Mouse (Mus musculus) limb, embryonic 15.5 days (tissue): ENCODE data around the gene Tmem165. TPM values are rescaled to one million over a fixed set of nuclear protein-coding genes. Genes with fewer than 3 reads are reported as not detected.

ENCODE experiments used
- ATAC-seq: fragments of 200-750 bp; cut with Nextera tagmentation; 2 replicates; pipeline ENCODE4 v1.8.0; 2017; ENCODE audit warnings: low read depth, moderate TSS enrichment; ENCODE audit not compliant: insufficient number of reproducible peaks, low FRiP score, low TSS enrichment
- H3K27ac ChIP-seq: fragments of 300-500 bp; sonication (generic); 2 replicates; pipeline ENCODE4 v1.5.1; 2015; ENCODE audit warnings: moderate library complexity, mild to moderate bottlenecking, inconsistent platforms
- H3K27me3 ChIP-seq: fragments of 300-500 bp; sonication (generic); 2 replicates; pipeline ENCODE4 v1.6.1; 2015; ENCODE audit warnings: inconsistent platforms
- H3K36me3 ChIP-seq: fragments of 300-500 bp; sonication (generic); 2 replicates; pipeline ENCODE4 v1.6.1; 2015; ENCODE audit warnings: inconsistent platforms
- H3K4me1 ChIP-seq: fragments of 300-500 bp; sonication (generic); 2 replicates; pipeline ENCODE4 v1.6.1; 2015; ENCODE audit warnings: inconsistent platforms
- H3K4me2 ChIP-seq: fragments of 300-500 bp; sonication (generic); 2 replicates; pipeline ENCODE4 v1.6.1; 2015; ENCODE audit warnings: mild to moderate bottlenecking, inconsistent platforms
- H3K4me3 ChIP-seq: fragments of 300-500 bp; sonication (generic); 2 replicates; pipeline ENCODE4 v1.5.1; 2015; ENCODE audit warnings: mild to moderate bottlenecking, inconsistent platforms
- H3K9ac ChIP-seq: fragments of 300-500 bp; sonication (generic); 2 replicates; pipeline ENCODE4 v1.6.1; 2015; ENCODE audit warnings: inconsistent platforms
- H3K9me3 ChIP-seq: fragments of 300-500 bp; sonication (generic); 2 replicates; pipeline ENCODE4 v1.6.1; 2016; ENCODE audit warnings: inconsistent platforms
- whole genome bisulfite sequencing: fragments of 180-500 bp; shearing (Covaris S2); methylation state at CpG from one replicate; pipeline ENCODE4 v1.1.7; 2015; 5-methylcytosine and 5-hydroxymethylcytosine counted together
- polyA plus RNA-seq: library from polyadenylated mRNA; unstranded; fragments of >200 nt; fragmentation: Nextera tagmentation; extraction: Ambion mirVana; gene quantifications from 2 replicates; pipeline ENCODE4 v1.2.1, GENCODE M21; 2015

Tmem165 gene
- polyA plus RNA-seq, 1 experiment from 2014 or later: 101 TPM

- Histone ChIP-seq H3K9ac (no peak overlapping the region), H3K9me3 (no peaks in the 10 kb centered on the region), H3K27ac (no peak overlapping the region), H3K27me3 (no peaks in the 10 kb centered on the region), H3K4me3 (no peak overlapping the region), H3K36me3 (no peaks in the 10 kb centered on the region), H3K4me1 (peaks cover 6% of the 10 kb centered on the region; the same call in 1 of the 2 replicates), H3K4me2 (no peak overlapping the region)
- 35% methylated on average over 3 of the region's 3 CpGs for WGBS
- ATAC-seq: no peak
Observed at GRCm38 (mm10) chr5:76176411-76176810, 7.3 kb upstream of the Tmem165 start.

DNA sequence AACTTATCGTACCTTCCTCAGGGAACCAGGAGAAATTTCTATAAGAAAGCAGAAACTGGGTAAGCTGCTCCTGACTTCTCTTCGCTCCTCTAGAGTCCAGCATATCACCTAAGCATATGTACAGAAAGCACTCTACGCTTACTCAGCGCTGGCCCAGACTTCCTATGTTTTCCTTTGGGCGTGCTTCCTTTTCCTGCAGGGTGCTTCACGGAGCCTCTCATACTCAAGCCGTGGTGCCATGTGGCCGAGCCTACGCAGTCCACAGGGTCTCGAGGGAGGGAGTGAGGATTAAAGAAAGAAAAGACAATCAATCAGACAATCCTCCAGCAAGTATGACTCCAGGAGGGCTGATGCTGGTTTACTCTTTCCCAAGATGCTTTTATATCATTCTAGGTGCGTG lies 6.8 kb upstream of the Tmem165 start:
- ATAC-seq: no peak
- no peak overlapping the region for H3K4me3 ChIP-seq
- H3K9ac ChIP-seq: no peak overlapping the region
- H3K4me1 ChIP-seq: peaks cover 6% of the 10 kb centered on the region; the same call in 1 of the 2 replicates
- no peaks in the 10 kb centered on the region for H3K36me3 ChIP-seq
- H3K9me3 ChIP-seq: no peaks in the 10 kb centered on the region
- no peak overlapping the region for H3K27ac ChIP-seq
- H3K4me2 ChIP-seq: no peak overlapping the region
- WGBS: 62% methylated on average over 11 of the region's 11 CpGs
- H3K27me3 ChIP-seq: no peaks in the 10 kb centered on the region

DNA sequence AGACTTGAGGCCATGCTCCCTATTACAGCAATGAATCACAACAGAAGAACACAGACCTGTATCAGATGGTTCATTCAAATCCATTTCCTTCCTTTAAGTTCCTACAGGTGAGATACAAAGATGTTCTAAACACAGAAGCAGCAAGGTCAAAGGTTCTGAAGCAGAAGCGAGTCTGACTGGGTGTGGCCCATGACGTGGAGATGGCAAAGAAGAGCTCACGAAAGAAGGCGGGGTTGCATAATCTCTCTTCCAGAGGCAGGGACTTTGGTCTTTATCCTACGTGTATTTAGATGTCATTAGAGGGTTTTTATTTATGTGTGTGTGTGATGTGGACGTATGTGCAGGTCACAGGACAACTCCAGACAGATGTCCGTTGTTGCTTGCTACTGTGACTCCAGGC lies 6.0 kb upstream of the Tmem165 start:
- Histone ChIP-seq H3K4me2 (no peak overlapping the region), H3K27ac (no peak overlapping the region), H3K4me1 (peaks cover 11% of the 10 kb centered on the region), H3K9ac (no peak overlapping the region), H3K9me3 (no peaks in the 10 kb centered on the region), H3K27me3 (no peaks in the 10 kb centered on the region), H3K4me3 (no peak overlapping the region), H3K36me3 (no peaks in the 10 kb centered on the region)
- ATAC-seq: no peak
- 74% methylated on average over 7 of the region's 7 CpGs for WGBS

DNA sequence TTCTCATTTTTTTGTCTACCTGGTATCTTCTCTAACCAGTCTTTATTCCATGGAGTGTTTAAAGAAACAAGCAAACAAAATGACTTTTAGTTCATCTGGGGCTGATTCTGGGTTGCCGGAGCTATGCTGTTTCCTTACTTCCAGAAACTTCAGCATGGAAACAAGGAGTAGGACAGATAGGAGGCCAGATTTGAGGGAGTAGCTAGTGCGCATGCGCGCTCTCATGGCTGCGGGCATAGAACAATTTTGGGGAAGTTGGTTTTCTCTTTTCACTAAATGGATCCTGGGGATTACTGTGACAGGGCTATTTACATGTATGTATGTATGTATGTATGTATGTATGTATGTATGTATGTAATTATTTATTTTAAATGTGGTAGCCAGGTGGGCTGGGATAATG lies 4.5 kb upstream of the Tmem165 start:
- ATAC-seq: no peak

GRCm38 (mm10) chr5:76179791-76180190 lies 3.9 kb upstream of the Tmem165 start:
- H3K27ac ChIP-seq: no peak overlapping the region
- 79% methylated on average over 5 of the region's 5 CpGs for WGBS
- H3K27me3 ChIP-seq: no peaks in the 10 kb centered on the region
- H3K4me1 ChIP-seq: peaks cover 17% of the 10 kb centered on the region
- H3K4me2 ChIP-seq: no peak overlapping the region
- ATAC-seq: no peak
- H3K36me3 ChIP-seq: no peaks in the 10 kb centered on the region
- no peak overlapping the region for H3K4me3 ChIP-seq
- no peaks in the 10 kb centered on the region for H3K9me3 ChIP-seq
- no peak overlapping the region for H3K9ac ChIP-seq

More for the DNA sequence above, 4.5 kb upstream of the Tmem165 start:
- Histone ChIP-seq H3K4me1 (peaks cover 17% of the 10 kb centered on the region), H3K9me3 (no peaks in the 10 kb centered on the region), H3K4me2 (no peak overlapping the region), H3K27me3 (no peaks in the 10 kb centered on the region), H3K27ac (no peak overlapping the region), H3K9ac (no peak overlapping the region), H3K36me3 (no peaks in the 10 kb centered on the region), H3K4me3 (no peak overlapping the region)
- 93% methylated on average over 5 of the region's 5 CpGs for WGBS

DNA sequence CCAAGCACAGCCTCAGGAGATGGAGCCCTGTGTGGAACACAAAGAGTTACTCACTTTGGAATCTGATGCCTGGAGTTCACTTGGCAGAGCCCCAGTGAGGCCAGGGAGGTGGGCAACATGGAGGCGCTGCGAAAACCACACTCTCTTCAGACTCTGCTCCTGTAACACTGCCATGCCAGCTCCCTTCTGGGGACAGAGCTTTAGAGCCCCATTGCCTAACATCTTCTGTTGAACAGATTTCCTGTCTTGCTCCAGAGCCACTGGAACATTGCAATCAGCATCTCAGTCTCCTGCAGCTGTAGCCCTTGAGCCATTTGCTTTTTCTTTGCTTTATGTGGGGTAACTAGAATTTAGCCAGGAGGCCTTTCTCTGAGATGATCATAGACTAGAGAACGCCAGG lies 1.4 kb upstream of the Tmem165 start:
- Histone ChIP-seq H3K36me3 (0 out of 2 replicates have a peak, but pooled peaks cover 5% of the 10 kb centered on the region), H3K4me3 (no peak overlapping the region), H3K4me2 (no peak overlapping the region), H3K27me3 (no peaks in the 10 kb centered on the region), H3K27ac (no peak overlapping the region; the same call in 1 of the 2 replicates), H3K4me1 (peaks cover 27% of the 10 kb centered on the region), H3K9ac (no peak overlapping the region), H3K9me3 (no peaks in the 10 kb centered on the region)
- 38% methylated on average over 3 of the region's 3 CpGs for WGBS
- ATAC-seq: no peak

GRCm38 (mm10) chr5:76183043-76183749 lies 484 bp upstream of the Tmem165 start:
- 0 out of 2 replicates have a peak, but pooled peaks cover 5% of the 10 kb centered on the region for H3K36me3 ChIP-seq
- H3K27ac ChIP-seq: peak overlapping the region; percentile 98
- H3K9ac ChIP-seq: no peak overlapping the region
- H3K4me2 ChIP-seq: peak overlapping the region; percentile 64
- ATAC-seq: peak; percentile 44
- WGBS: 36% methylated on average over 17 of the region's 17 CpGs
- peak overlapping the region; percentile 98 for H3K4me3 ChIP-seq
- peaks cover 27% of the 10 kb centered on the region for H3K4me1 ChIP-seq
- H3K27me3 ChIP-seq: no peaks in the 10 kb centered on the region
- H3K9me3 ChIP-seq: no peaks in the 10 kb centered on the region

DNA sequence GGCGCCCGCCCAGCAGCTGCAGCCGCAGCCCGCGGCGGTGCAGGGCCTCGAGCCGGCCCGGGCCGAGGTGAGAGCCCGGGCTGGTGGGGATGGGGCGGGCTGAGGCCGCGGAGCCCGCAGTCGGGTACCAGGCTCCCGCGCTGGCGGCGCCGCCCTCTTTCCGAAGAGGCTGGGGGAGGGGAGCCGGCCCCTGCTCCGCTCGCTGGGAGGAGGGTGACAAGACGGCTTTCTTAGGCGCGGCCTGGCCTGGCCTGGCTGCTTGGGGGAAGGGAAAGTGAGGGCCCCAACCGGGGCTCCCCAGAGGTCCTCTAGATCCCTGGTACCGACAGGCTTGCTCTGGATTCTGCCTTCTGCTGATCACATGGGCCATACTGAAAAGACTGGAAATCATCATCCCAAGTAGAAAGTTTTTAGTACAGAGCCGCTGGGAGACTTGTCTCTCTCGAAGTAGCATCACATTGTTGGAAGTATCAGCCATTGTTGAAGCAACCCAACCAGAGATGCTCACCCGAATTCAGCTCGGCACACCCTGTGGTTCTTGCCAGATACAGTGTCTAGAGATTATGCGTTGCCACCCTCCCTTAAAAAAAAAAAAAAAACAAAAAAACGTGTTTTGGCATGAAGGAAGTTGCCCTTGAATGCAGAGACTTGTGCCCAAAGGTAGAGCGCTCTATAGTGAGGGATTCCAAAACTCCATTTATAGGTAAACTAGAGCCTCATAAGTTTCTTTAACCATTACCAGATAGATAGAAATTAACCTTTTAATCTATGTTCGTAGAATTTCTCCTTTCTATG lies 803 bp downstream of the Tmem165 start:
- Histone ChIP-seq H3K9me3 (no peaks in the 10 kb centered on the region), H3K27ac (peak overlapping the region; percentile 98), H3K9ac (peak overlapping the region; percentile 98), H3K4me3 (peak overlapping the region; percentile 98), H3K4me1 (peaks cover 32% of the 10 kb centered on the region), H3K4me2 (peak overlapping the region; percentile 64), H3K27me3 (no peaks in the 10 kb centered on the region), H3K36me3 (0 out of 2 replicates have a peak, but pooled peaks cover 5% of the 10 kb centered on the region)
- WGBS: 3% methylated on average over 38 of the region's 38 CpGs
- ATAC-seq: peak; percentile 75

GRCm38 (mm10) chr5:76187885-76188284 lies 4.2 kb downstream of the Tmem165 start:
- H3K27me3 ChIP-seq: no peaks in the 10 kb centered on the region
- ATAC-seq: no peak
- WGBS: 80% methylated on average over 5 of the region's 5 CpGs

DNA sequence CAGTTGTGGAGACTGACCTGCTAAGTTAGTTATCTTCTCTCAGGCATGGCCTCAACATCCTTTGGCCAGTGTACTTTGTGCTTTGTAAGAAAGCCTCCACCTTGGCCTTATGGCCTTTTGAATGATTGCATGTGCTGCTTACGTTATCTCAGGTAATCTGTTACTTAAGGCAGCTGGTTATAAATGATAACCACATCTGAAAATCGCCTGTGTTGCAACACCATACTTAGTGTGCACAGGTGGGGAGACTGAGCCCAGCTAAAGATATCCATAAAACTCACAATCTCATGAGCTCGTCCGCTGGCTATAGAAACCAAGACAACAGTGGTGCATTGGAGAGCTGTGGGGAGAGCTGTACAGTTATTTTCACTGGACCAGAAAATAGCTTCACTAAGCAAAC lies 6.9 kb downstream of the Tmem165 start:
- Histone ChIP-seq H3K9me3 (no peaks in the 10 kb centered on the region), H3K4me3 (no peak overlapping the region), H3K9ac (no peak overlapping the region), H3K36me3 (peaks cover 18% of the 10 kb centered on the region), H3K27me3 (no peaks in the 10 kb centered on the region), H3K4me1 (peaks cover 19% of the 10 kb centered on the region), H3K4me2 (no peak overlapping the region), H3K27ac (no peak overlapping the region)
- 86% methylated on average over 4 of the region's 4 CpGs for WGBS
- no peak for ATAC-seq

More at GRCm38 (mm10) chr5:76187885-76188284, 4.2 kb downstream of the Tmem165 start:
- Histone ChIP-seq H3K27ac (no peak overlapping the region), H3K9ac (no peak overlapping the region), H3K4me1 (peaks cover 31% of the 10 kb centered on the region), H3K9me3 (no peaks in the 10 kb centered on the region), H3K4me2 (no peak overlapping the region), H3K36me3 (0 out of 2 replicates have a peak, but pooled peaks cover 12% of the 10 kb centered on the region), H3K4me3 (no peak overlapping the region)

DNA sequence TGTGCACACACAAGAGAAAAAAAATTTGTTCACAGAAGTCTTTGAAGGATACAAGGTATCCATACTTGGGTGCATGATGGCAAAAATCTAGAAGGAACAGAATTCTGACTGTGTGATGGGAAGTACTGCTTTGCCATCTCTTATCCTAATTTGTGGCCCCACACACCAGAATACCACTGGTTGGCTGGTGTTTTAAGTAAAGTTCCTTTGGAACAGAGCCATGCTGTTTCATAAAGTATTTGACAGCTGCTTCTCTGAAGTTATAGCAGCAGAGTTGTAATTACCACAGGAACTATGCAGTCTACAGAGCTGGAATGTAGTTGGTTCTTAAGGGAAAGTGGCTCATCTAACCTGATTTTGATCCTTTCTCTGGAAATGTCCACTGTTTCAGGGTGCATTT lies 9.4 kb downstream of the Tmem165 start:
- peaks cover 19% of the 10 kb centered on the region for H3K36me3 ChIP-seq

GRCm38 (mm10) chr5:76194377-76194945 lies 10.8 kb downstream of the Tmem165 start:
- 69% methylated on average over 6 of the region's 6 CpGs for WGBS
- Histone ChIP-seq H3K9ac (no peak overlapping the region), H3K4me2 (no peak overlapping the region), H3K27me3 (no peaks in the 10 kb centered on the region), H3K9me3 (no peaks in the 10 kb centered on the region), H3K36me3 (peaks cover 25% of the 10 kb centered on the region), H3K27ac (no peak overlapping the region), H3K4me1 (0 out of 2 replicates have a peak, but pooled peaks cover 5% of the 10 kb centered on the region), H3K4me3 (no peak overlapping the region)
- no peak for ATAC-seq

More for the DNA sequence above, 9.4 kb downstream of the Tmem165 start:
- ATAC-seq: no peak
- Histone ChIP-seq H3K27me3 (no peaks in the 10 kb centered on the region), H3K27ac (no peak overlapping the region), H3K9me3 (no peaks in the 10 kb centered on the region), H3K4me1 (0 out of 2 replicates have a peak, but pooled peaks cover 10% of the 10 kb centered on the region), H3K9ac (no peak overlapping the region), H3K4me3 (no peak overlapping the region), H3K4me2 (no peak overlapping the region)
